Mouse (Mus musculus) neutrophil, adult 5-6 weeks (primary cell): Measurements from ENCODE around the gene Pak1. TPM values are rescaled to one million over a fixed set of nuclear protein-coding genes. Genes with fewer than 3 reads are reported as not detected.

Experiments used
- ATAC-seq: fragments of 151-379, 151-347 bp; 2 replicates; pipeline ENCODE4 v1.8.0; 2017; ENCODE audit warnings: mild to moderate bottlenecking, moderate TSS enrichment; ENCODE audit not compliant: insufficient number of reproducible peaks, poor library complexity, low FRiP score, severe bottlenecking; ENCODE audit errors: extremely low read depth
- total RNA-seq: library from RNA; stranded (forward); fragments of 200-1000 nt; gene quantifications from 2 replicates; pipeline ENCODE4 v1.2.3, GENCODE M21; 2017

The Pak1 gene
- total RNA-seq, 1 experiment from 2014 or later, result 14.2 TPM

DNA sequence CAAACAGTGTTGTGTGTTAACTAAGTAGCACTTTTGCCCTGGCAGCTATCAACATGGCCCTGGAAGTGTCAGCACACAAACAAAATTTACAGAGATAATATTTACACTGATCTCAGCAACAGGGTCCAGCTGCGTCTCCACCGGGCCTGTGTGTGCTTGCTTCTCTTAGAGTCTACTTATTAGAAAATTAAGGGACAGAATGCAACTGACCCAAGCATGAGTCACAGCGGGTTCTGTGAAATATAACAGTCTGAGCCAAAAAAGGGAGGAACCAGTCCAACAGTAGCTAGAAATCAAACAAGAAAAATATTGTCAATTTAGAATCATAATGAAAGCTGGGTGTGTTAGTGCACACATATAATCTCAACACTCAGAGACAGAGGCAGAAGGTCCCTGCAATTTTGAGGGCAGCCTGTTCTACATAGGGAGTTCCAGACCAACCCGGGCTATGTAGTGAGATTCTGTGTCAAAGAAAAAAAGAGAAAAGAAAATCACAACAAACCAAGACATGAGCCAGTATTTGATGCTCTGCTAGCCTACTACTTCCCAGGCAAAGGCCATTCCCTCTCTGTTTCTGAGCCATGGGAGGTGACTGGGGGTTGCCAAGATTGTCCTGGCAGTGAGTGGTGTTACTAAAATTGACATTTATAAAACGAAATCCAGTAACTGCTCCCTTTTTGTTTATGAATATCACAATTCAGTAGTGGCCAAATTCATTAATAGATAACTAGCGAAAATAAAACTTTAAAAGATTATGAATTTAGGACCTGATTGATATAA, 17.3 kb upstream of the Pak1 start:
- no peak for ATAC-seq

DNA sequence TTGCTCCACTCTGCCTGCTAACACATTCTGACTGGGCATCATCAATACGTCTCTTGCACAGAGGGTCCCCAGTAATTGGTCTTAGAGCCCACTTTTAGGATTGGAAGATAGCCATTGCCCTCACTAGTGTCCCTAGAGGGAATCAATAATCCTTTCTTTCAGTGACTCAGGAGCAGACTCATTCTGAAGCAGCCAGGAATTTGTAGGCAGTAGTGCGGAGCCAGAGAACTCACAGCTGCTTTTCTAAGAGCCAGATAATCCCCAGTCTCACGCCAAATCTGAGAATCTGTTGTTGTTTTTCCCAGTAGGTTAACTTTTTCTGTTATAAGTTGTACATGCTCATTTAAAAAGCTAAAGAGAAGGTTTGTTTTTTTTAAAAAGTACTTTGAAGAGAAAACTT, 13.0 kb upstream of the Pak1 start:
- ATAC-seq, result no peak

DNA sequence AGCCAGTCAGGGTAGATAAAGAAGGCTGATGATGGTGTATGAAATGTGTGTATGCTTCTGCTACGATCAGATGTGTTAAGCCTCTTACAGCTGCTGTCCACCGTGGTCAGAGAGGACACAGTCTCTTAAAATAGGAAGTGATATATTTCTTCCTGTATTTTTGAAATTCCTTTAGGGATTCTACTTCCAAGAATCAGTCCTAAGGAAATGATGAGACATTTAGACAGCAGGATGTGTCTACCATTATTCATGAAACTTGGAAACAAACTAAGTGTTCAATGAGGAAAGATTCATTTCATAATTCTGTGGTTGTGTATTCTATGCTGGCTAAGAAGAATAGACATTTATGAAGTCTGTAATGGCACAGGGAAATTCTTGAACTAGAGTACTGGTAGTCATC, 12.4 kb upstream of the Pak1 start:
- ATAC-seq, result no peak

DNA sequence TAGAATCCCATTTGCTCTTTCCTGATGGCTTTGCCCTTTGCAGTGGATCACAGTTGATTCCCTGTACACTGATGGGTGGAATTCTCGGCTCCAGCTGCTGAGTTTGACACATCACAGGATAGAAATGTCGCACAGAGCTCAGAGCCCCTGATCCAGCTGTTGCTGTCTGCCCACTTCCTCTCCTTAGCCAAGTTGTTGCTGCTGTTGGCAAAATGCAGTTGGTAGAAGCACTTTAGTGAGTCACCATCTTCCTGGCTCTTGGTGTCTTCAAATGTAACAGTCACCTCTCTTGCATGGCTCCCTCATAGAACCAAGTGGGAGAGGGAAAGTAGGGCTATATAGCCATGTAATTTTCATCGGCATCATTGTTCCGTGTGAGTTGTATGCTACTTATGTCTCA, 11.2 kb upstream of the Pak1 start:
- ATAC-seq, result no peak

DNA sequence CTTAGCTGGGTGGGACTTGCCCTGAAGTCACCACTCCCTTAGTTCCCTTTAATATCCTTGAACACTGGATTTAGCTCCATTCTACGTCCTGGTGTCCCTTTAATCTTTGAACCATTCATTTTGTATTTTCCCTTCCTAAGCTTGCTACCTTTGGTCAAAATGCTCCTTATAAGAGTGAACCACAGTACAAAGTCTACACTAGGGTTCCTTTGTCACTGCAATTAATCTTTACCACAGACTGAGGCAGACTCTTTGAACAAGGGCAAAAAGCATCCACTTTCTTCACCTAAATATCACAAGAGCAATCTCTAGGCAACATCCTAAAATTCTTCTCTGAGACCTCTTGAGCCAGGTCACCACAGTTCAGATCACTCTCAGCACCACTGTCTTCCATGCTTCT, 8.1 kb upstream of the Pak1 start:
- ATAC-seq, result no peak

DNA sequence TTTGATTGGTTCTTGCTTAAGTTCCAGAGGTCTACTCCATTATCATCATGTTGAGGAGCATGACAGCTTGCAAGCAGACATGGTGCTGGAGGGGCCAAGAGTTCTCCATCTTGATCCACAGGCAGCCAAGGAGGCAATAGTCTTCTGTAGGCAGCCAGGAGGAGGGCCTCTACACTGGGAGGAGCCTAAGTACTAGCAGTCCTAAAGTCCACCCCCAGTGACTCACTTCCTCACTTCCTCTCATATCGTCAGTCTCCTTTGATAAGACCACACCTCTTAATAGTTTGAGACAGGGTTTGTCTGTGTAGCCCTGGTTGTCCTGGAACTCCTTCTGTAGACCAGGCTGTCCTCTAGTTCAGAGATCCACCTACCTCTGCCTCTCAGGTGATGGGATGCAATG, 7.5 kb upstream of the Pak1 start:
- ATAC-seq, result 0 out of 2 replicates have a peak, but pooled peaks have one; percentile 53

DNA sequence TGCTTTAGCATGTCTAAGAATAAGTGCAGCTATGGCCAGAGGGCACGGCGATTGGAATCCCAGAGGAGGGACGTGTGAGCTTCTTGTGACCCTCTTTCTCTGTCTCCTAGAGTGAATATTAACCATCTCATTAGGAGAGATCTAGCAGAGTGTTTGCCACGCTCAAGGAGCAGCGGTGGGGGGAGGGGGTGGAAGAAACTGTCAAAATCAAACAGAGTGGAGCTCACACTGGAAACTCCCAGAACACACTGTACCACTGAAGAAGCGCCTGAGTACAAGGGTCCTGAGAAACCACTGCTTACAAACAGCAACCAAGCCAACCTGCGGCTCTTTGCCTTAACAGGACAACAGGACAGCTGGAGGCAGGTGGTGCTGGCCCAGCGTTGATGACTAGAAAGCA, 6.8 kb upstream of the Pak1 start:
- ATAC-seq, result no peak

DNA sequence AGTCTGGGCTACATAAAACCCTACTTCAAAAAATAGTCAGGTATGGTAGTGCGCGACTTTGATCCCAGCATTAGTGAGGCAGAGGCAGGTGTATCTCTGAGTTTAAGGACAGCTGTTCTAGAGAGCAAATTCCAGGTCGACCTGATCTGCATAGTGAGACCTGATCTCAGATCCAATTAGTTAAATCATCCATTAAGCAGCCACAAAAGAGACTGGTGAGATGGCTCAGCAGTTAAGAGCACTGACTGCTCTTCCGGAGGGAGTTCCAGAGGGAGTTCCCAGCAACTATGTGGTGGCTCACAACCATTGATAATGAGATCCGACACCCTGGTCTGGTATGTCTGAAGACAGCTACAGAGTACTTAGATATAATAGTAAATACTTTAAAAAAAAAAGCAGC, 4.8 kb upstream of the Pak1 start:
- no peak for ATAC-seq

DNA sequence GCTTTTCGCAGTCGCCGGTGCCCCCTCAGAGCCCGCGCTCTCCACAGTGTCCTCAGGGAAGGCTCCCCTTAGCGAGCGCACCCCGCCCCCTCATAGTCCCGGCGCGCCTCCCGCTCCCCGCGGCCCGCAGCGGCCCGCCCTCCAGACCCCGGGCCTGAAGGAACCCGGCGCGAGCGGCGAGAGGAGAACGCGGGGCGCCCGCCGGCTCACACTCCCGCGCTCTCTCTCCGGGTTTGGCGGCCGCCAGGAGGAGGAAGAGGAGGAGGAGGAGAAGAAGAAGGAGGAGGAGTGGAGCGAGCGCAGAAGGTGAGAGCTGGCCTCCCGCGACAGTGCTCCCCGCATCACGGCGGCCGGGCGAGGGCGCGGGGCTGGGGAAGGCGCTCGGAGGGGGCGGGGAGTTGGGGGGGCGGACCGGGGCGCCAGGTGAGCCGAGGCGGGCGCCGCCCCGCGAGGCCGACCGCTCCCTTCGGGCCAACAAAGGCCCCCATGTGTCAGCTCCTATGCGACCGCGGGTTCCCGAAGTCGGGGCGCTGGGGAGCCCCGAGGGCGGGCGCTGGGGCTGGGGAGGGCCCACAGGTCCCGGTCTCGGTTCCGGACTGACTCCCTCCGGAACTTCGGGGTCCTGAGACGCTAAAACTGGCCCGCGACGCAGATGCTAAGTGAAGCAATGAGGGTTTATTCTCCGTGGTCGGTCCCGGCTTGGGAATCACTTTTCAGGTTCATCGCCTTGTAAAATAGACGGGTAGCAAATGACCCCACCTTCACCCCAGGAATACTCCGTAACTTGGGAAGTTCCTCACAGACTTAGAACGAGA, 535 bp downstream of the Pak1 start:
- ATAC-seq, result peak; percentile 17; the same call in 1 of the 2 replicates

DNA sequence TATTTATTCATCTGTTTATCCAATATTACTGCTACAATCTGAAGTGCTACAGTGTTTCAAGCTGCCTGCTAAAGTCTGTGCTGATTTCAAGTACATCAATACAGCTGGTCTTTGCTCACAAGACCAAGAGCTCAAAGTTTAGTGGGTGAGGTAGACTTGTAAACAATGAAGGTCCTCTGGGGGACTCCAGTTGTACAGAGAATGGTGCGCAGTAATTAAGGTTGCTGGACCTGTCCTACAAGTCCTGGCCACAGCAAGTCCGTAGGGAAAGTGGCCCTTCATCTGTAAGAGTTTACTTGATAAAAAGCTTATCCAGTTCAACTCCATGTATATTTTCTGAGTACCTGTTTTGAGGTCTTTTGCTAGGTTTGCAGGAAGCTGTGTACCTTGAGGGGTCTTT, 1.9 kb downstream of the Pak1 start:
- ATAC-seq, result no peak

DNA sequence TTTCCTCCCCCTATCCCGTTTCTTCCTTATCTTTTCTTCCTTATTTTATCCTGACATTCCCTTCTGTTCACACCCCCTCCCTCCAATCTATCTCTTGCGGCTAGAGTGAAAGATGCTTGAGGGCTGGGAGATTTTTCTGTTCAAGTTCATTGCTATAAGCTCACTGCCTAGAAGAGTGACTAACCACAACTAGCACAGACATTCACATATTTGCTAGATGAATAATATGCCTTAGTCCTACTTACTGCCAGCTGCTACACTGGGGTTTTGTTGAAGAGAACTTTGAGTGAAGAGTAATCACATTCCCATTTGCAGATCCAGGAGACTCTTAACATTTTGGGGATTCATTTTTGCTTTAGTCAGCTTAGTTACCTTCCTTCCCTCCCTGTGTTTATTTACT, 4.0 kb downstream of the Pak1 start:
- no peak for ATAC-seq

DNA sequence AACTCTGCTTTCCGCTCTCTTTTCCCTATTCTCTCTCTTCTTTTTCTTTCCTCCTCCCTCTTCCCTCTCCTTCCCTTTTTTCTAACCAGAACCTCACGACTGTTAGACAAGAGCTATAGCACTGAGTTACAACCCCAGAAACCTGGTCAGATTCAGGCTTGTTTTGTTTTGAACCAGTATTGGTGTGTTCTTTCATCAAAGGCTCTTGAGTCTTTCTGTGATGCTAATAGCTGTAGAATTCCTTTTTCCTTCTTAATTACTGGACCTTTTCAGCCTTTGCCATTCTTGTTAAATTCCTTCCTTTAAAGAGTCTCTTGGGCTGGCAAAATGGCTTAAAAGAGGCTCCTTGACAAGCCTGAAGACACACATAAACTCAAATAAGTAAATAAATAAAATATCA, 14.8 kb downstream of the Pak1 start:
- ATAC-seq, result no peak

DNA sequence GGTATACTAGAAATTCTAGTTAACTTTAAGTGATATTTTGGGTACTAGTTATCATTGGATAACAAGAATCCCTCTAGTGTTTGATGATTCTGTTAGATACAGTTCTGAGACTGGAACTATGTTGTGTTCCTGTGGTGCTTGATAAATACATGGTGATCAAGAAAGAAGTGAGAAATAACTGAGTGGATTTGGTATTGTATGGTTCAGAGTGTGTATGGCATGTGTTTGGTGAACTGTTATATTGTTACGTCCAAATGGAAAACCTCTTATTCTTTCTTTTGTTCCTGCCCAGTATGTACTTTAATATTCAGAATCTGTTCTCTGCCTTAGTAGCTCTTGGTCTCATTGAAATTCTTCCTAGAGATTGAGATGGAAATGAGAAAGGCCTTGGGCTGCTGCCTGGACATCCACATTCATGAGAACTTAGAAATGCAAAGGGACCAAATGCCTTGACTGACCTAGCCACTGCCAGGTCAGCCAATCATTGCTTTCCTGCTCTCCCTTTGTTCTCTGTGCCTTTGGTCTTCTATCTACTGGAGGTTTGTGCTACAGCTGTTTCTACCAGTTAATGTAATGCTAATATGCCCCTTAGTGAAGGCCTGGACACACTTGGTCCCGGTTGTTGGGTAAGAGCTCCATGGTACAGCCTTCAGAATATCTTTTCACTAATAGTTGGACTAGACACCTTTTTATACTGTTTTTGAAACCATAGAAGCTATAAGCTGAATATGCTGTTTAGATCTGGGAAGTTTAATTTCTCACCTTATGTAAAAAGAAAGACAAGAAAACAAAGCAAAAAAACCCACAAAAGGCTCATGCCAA, 16.1 kb downstream of the Pak1 start:
- ATAC-seq, result no peak

DNA sequence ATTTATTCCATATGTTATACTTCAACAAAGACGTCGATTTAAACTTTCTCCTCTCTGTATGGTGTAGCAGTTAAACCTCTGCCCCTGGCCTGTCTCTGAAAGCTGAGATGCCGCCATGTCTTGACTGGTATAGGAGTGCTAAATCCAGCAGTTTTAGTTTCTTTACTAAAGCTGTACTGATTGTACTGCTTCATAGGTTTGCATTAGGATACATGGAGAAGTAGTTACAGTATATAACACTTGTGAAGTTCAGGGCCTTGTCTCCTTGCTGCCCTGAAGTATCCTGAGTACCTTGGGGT, 16.7 kb downstream of the Pak1 start:
- ATAC-seq, result no peak

DNA sequence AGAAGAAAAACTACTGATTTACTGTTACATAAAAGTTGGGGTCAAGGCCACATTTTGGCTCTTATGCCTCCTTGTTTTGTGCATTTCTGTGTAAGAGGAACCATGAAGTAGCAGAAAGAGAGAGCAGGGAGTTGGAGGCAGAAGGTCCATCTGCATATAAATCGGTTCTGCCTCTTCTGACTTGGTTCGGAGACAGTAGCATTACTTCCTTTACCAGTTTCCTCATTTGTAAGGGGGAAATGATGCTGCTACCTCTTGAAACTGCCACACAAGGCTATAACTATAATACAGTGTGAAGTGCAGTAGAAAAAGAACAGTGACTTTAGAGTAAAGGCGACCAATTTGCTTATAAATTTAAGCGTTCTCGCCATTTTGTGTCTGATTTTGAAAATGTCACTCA, 21.0 kb downstream of the Pak1 start:
- peak; percentile 66; the same call in 1 of the 2 replicates for ATAC-seq

DNA sequence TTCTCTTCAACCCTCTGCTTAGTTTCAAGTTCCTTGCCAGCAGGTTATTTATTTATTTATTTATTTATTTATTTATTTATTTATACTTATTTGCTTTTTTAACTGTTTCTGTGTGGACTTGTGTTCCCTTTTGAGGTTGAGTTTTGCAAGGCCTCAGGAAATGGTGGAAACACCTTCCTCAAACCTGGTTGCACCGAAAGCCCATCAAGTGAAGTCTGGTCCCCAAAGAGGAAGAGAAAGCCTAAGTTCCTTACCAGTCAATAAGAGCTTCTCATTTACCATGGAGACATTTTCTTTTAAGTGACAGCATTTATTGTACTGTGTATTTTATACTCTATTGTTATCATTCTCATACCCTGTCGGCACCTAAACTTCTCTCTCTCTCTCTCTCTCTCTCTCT, 33.5 kb downstream of the Pak1 start:
- ATAC-seq, result peak; percentile 70; the same call in 1 of the 2 replicates

DNA sequence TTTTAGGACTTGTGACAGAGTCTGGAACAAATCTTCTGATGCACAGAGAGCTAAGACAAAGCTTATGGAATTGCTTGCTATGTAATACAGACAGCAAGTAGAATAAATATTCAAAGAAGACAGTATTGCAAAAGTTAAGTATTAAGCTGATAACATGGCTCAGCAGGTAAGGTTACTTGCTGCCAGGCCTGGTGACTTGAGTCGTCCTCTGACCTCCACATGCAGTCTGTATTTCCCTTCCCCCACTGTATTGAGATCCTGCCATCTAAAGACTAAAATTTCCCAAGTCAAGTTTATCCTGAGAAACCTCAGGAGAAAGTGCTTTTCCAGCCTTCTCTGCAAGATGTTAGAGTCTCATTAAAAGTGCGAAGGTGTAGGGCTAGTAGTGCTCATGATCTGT, 40.8 kb downstream of the Pak1 start:
- ATAC-seq, result no peak

DNA sequence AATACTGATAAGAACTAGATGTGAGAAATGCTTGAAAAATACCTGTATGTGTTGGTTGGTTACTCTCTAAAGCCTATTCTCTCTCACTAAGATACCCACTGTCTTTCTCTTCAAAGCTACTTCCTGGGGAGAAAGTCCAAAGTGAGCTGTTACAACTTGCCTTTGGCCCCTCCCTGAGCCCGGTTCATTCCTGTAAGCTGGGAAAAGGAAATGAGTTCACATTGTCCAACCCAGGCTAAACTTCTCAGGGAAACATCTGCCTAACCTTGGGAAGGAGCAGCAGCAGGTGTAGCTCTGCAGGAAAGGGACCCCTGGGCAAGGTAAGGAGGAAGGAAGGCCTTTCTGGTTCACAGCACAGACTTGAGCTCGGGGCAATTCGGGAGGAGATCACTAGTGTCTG, 42.4 kb downstream of the Pak1 start:
- no peak for ATAC-seq

DNA sequence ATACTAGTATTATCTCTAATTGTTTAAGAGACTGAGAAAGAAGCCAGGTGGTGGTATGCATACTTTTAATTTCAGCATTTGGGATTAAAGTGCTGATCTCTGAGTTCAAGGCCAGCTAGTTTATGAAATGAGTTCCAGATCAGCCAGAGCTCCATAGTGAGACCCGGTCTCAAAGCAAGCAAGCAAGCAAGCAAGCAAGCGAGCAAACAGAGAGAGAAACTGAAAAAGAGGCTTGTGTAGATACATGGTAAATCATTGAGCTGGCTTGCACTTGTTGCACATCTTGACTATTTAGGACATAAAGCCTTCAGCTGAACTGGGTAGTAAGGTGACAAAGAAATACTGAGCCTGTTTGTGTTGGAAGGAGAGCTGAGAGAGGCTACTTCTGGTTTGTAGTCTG, 44.6 kb downstream of the Pak1 start:
- no peak for ATAC-seq

DNA sequence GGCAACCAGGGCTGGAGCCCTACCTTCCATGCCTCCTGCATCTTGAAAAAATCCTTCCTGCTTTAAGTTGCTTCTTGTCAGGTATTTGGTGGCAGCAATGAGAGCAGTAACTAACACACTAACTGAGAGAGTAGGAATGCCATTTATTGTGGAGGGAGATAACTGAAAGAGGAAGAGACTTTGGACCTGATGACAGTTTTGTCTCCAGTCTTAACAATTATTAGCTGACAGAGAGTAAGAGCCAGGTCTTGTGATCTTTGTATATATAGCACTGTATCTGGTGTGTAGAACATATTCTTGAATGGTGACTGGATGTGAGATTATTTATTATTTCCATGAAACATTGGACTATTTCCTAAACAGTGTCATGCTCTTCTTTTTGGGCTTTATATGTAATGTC, 50.2 kb downstream of the Pak1 start:
- ATAC-seq, result no peak
